Mouse (Mus musculus): ENCODE measurements at regions not wholly inside any gene's neighbourhood (a gene's known extent, or its start where the extent isn't known, plus 50 kb on each side); places are given as distances from the start of the nearest gene placed in this dataset.

DNA sequence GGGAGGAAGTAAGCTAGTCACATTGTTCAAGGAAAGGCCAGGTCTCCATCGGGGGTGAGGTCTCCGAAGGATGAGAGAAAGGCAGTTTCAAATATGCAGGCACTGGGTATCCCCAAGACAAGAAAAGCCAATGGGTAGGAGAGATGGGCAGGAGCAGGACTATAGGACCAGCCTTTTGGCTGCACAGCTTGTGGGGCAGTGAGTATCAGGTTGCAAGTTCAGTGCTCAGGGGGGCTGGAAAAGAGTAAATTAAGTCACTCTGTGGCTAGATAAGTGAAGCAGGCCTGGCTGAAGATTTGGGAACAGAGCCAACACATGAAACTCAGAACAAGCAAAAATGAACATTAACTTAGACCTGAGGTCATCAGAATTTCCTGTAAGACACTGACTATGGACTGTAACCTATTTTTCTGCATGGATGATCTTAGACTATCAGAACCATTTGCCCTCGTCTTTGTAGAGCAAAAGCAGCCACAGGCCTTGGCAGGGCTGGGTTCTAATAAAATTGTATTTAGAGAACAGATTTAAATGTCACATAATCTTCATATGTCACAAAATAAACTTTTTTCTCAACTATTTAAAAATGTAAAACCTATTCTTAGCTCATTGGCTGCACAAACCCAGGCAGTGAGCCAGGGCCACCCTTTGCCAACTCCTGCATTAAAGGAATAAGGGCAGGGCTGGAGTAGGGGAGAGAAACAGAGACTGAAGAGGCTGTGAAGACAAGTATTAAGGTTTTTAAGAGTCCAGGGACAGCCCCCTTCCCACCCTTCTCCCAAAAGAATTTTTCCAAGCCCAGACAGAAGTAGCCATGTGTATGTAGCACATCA, 354.0 kb upstream of the Tmc3 start:
- H3K9me3 ChIP-seq (replicated peaks; ENCODE audit: control insufficient read depth, low read length), result no peaks in the 10 kb centered on the region
- no peak for ATAC-seq (ENCODE audit: low read depth)
- H3K4me2 ChIP-seq (ENCODE audit: low read depth, low read length), result no peak overlapping the region
- no peaks in the 10 kb centered on the region for H3K4me1 ChIP-seq (ENCODE audit: control insufficient read depth, low read depth, low read length)
- WGBS (ENCODE audit: insufficient replicate concordance), result 51% methylated on average over 3 of the region's 3 CpGs
- no peaks in the 10 kb centered on the region for H3K27me3 ChIP-seq (ENCODE audit: control insufficient read depth, insufficient read depth, low read depth, low read length)
- no peak overlapping the region for H3K4me3 ChIP-seq (ENCODE audit: low read depth, low read length)
- no peak overlapping the region for H3K9ac ChIP-seq (ENCODE audit: low read depth, low read length)
- no peak overlapping the region for H3K27ac ChIP-seq (ENCODE audit: low read length)
- no peaks in the 10 kb centered on the region for H3K36me3 ChIP-seq (ENCODE audit: control insufficient read depth, insufficient read depth)

DNA sequence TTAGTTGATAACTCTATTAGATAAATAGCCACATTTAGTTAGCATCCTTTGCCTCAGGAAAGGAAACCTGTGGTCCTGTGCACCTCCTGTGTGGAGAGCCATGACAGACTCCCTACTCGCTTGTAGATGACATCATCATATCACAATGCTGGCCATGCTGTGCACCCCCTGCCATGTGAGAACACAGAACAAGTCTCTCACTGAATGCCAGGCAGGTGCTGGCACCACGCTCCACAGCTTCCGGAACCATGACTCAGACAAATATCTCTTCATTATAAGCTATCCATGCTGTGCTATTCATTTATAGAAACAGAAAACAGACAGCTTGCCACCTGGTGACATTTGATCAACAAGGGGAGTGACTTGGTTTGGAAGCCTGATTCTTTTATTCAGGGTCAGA, 349.1 kb upstream of the Tmc3 start:
- ATAC-seq (ENCODE audit: low read depth), result no peak
- Histone ChIP-seq H3K9ac (ENCODE audit: low read depth, low read length) (no peak overlapping the region), H3K36me3 (ENCODE audit: control insufficient read depth, insufficient read depth) (no peaks in the 10 kb centered on the region), H3K4me2 (ENCODE audit: low read depth, low read length) (no peak overlapping the region), H3K27ac (ENCODE audit: low read length) (no peak overlapping the region), H3K27me3 (ENCODE audit: control insufficient read depth, insufficient read depth, low read depth, low read length) (no peaks in the 10 kb centered on the region), H3K4me3 (ENCODE audit: low read depth, low read length) (no peak overlapping the region), H3K4me1 (ENCODE audit: control insufficient read depth, low read depth, low read length) (no peaks in the 10 kb centered on the region), H3K9me3 (replicated peaks; ENCODE audit: control insufficient read depth, low read length) (no peaks in the 10 kb centered on the region)
- WGBS (ENCODE audit: insufficient replicate concordance), result 70% methylated on average over 3 of the region's 3 CpGs

DNA sequence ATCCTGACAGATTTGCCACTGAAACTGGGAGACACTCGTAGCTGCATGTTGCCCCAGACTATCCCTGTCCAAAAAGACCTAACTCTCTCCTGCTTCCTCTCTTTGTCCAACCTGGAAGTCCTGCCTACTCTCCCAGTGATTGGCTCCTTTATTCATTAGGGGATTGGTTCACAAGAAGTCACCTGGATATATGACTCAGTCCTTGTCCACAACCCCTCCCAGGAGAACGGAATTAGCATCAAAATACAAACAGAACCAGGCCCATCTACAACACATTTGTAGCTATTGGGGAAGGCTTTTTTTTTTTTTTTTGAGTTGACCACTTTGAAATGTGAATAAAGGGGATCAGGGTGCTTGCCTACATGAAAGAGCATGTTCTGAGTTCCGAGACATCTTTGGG, 347.4 kb upstream of the Tmc3 start:
- WGBS (ENCODE audit: insufficient replicate concordance), result 48% methylated on average over 3 of the region's 3 CpGs
- H3K9me3 ChIP-seq (replicated peaks; ENCODE audit: control insufficient read depth, low read length), result no peaks in the 10 kb centered on the region
- H3K36me3 ChIP-seq (ENCODE audit: control insufficient read depth, insufficient read depth), result no peaks in the 10 kb centered on the region
- no peak overlapping the region for H3K9ac ChIP-seq (ENCODE audit: low read depth, low read length)
- H3K4me1 ChIP-seq (ENCODE audit: control insufficient read depth, low read depth, low read length), result no peaks in the 10 kb centered on the region
- H3K4me2 ChIP-seq (ENCODE audit: low read depth, low read length), result no peak overlapping the region
- H3K27me3 ChIP-seq (ENCODE audit: control insufficient read depth, insufficient read depth, low read depth, low read length), result no peaks in the 10 kb centered on the region
- no peak for ATAC-seq (ENCODE audit: low read depth)
- H3K4me3 ChIP-seq (ENCODE audit: low read depth, low read length), result no peak overlapping the region
- no peak overlapping the region for H3K27ac ChIP-seq (ENCODE audit: low read length)

DNA sequence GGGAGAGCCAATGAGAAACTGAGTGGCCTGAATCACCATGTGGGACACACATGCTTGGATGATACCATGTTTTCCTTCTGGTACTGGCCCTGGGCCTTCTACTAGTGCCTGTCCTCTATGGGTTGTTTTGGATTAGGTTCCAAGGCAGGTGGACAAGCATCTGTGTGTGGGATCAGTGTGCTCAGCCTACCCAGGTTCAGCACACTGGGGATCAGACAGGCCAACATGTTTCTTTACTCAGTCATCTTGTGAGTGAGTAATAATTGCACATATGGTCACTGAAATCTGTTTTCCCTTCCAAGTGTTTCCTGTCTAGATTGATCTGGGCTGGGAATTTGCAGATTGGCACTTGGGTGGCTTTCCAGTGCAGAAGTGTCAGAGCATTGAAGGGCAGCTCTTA, 346.6 kb upstream of the Tmc3 start:
- H3K27ac ChIP-seq (ENCODE audit: low read length), result no peak overlapping the region
- H3K9ac ChIP-seq (ENCODE audit: low read depth, low read length), result no peak overlapping the region
- H3K4me3 ChIP-seq (ENCODE audit: low read depth, low read length), result no peak overlapping the region
- no peaks in the 10 kb centered on the region for H3K36me3 ChIP-seq (ENCODE audit: control insufficient read depth, insufficient read depth)
- no peak overlapping the region for H3K4me2 ChIP-seq (ENCODE audit: low read depth, low read length)
- ATAC-seq (ENCODE audit: low read depth), result no peak
- no peaks in the 10 kb centered on the region for H3K27me3 ChIP-seq (ENCODE audit: control insufficient read depth, insufficient read depth, low read depth, low read length)
- H3K4me1 ChIP-seq (ENCODE audit: control insufficient read depth, low read depth, low read length), result no peaks in the 10 kb centered on the region
- H3K9me3 ChIP-seq (replicated peaks; ENCODE audit: control insufficient read depth, low read length), result no peaks in the 10 kb centered on the region

DNA sequence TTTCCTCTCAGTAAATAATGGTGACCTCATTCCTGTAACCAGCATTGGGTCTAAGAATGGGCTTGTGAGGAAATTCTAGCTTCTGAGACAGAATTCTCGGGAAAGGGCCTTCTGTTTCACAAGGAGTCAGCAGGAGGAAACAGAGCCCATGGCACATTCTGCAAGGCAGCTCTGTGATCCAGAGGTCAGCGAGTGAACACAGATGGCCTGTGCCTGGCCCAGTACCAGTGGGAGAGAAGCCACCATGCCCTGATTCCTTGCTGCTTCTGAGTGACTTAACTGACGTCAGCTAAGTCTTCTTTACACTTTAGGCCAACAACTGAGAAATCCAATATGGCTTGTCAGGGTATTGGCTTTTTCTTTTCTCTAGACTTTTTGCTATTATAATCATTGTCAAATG, 342.5 kb upstream of the Tmc3 start:
- no peaks in the 10 kb centered on the region for H3K36me3 ChIP-seq (ENCODE audit: control insufficient read depth, insufficient read depth)
- no peak overlapping the region for H3K4me3 ChIP-seq (ENCODE audit: low read depth, low read length)
- 40% methylated on average over 3 of the region's 3 CpGs for WGBS (ENCODE audit: insufficient replicate concordance)
- H3K9me3 ChIP-seq (replicated peaks; ENCODE audit: control insufficient read depth, low read length), result no peaks in the 10 kb centered on the region
- H3K27me3 ChIP-seq (ENCODE audit: control insufficient read depth, insufficient read depth, low read depth, low read length), result no peaks in the 10 kb centered on the region
- H3K9ac ChIP-seq (ENCODE audit: low read depth, low read length), result no peak overlapping the region
- H3K27ac ChIP-seq (ENCODE audit: low read length), result no peak overlapping the region
- H3K4me1 ChIP-seq (ENCODE audit: control insufficient read depth, low read depth, low read length), result no peaks in the 10 kb centered on the region
- H3K4me2 ChIP-seq (ENCODE audit: low read depth, low read length), result no peak overlapping the region
- no peak for ATAC-seq (ENCODE audit: low read depth)

DNA sequence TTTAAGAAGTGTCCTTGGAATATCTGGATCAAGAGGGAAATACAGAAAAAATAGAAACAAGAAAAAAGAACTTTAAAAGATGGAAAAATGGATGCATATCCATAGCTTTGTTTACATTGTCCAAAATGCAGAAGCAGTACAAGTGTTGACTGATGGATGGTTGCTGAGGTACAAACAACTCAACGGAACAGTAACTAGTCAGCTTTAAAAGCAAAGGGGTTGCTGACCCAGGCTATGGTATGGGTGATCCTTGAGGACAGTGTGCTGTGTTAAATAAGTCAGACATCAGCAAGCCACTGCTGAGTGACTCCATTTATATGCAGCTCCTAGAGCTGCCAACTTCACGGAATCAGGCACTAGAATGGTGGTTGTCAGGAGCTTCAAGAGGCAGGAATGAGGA, 338.9 kb upstream of the Tmc3 start:
- no peak for ATAC-seq (ENCODE audit: low read depth)
- Histone ChIP-seq H3K27me3 (ENCODE audit: control insufficient read depth, insufficient read depth, low read depth, low read length) (no peaks in the 10 kb centered on the region), H3K9ac (ENCODE audit: low read depth, low read length) (no peak overlapping the region), H3K4me2 (ENCODE audit: low read depth, low read length) (no peak overlapping the region), H3K36me3 (ENCODE audit: control insufficient read depth, insufficient read depth) (no peaks in the 10 kb centered on the region), H3K4me1 (ENCODE audit: control insufficient read depth, low read depth, low read length) (no peaks in the 10 kb centered on the region), H3K4me3 (ENCODE audit: low read depth, low read length) (no peak overlapping the region), H3K9me3 (replicated peaks; ENCODE audit: control insufficient read depth, low read length) (no peaks in the 10 kb centered on the region), H3K27ac (ENCODE audit: low read length) (no peak overlapping the region)
- WGBS (ENCODE audit: insufficient replicate concordance), result 50% methylated on average over 2 of the region's 2 CpGs

DNA sequence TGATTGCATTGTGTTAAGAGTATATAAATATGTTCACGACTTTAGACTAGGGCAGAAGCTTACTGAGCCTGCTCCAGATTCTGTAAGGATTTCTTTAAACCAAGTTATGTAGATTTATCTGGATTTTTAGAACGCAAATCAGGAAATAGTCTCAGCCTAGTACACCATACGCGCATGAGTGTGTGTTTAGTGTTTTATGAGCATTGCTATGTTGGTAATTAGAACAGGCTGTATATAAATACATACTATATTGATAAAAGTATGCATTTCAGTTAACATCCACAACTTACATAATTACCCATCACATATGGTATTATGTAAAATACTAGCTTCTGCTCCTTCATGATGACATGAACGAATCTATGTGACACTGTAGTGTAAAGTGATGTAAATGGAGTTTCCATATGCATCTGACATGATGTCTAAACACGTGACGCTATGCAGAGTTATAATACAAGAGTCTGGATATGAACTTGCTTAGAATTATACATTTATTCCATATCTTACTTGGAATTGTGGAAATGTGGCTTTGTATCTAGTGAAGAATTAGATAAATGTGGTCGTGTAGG, 332.6 kb upstream of the Tmc3 start:
- Histone ChIP-seq H3K36me3 (ENCODE audit: control insufficient read depth, insufficient read depth) (no peaks in the 10 kb centered on the region), H3K9ac (ENCODE audit: low read depth, low read length) (no peak overlapping the region), H3K4me1 (ENCODE audit: control insufficient read depth, low read depth, low read length) (no peaks in the 10 kb centered on the region), H3K4me2 (ENCODE audit: low read depth, low read length) (no peak overlapping the region), H3K27me3 (ENCODE audit: control insufficient read depth, insufficient read depth, low read depth, low read length) (no peaks in the 10 kb centered on the region), H3K9me3 (replicated peaks; ENCODE audit: control insufficient read depth, low read length) (no peaks in the 10 kb centered on the region), H3K4me3 (ENCODE audit: low read depth, low read length) (no peak overlapping the region), H3K27ac (ENCODE audit: low read length) (no peak overlapping the region)
- WGBS (ENCODE audit: insufficient replicate concordance), result 64% methylated on average over 8 of the region's 8 CpGs
- no peak for ATAC-seq (ENCODE audit: low read depth)

DNA sequence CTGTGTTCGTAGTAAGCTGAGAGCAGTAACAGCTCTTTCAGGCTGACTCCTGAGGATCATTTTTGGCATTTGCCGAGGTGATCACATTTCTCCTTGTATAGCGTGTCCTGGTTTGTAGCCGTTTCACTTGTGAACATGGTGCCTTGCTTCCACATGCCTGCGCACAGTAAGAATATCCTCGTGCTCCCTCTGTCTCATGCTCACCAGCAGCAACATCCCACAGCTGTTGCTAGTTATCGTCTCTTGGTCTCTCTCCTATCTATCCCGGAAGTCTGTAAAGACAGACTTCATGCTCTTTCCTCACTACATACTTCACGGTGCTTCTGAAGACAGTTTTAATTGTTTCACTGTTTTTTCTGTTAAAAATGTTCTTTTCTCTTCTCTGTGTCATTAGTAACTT, 331.7 kb upstream of the Tmc3 start:
- Histone ChIP-seq H3K4me2 (ENCODE audit: low read depth, low read length) (no peak overlapping the region), H3K4me3 (ENCODE audit: low read depth, low read length) (no peak overlapping the region), H3K4me1 (ENCODE audit: control insufficient read depth, low read depth, low read length) (no peaks in the 10 kb centered on the region), H3K9ac (ENCODE audit: low read depth, low read length) (no peak overlapping the region), H3K27ac (ENCODE audit: low read length) (no peak overlapping the region), H3K9me3 (replicated peaks; ENCODE audit: control insufficient read depth, low read length) (no peaks in the 10 kb centered on the region), H3K36me3 (ENCODE audit: control insufficient read depth, insufficient read depth) (no peaks in the 10 kb centered on the region), H3K27me3 (ENCODE audit: control insufficient read depth, insufficient read depth, low read depth, low read length) (no peaks in the 10 kb centered on the region)
- 66% methylated on average over 9 of the region's 9 CpGs for WGBS (ENCODE audit: insufficient replicate concordance)
- no peak for ATAC-seq (ENCODE audit: low read depth)

DNA sequence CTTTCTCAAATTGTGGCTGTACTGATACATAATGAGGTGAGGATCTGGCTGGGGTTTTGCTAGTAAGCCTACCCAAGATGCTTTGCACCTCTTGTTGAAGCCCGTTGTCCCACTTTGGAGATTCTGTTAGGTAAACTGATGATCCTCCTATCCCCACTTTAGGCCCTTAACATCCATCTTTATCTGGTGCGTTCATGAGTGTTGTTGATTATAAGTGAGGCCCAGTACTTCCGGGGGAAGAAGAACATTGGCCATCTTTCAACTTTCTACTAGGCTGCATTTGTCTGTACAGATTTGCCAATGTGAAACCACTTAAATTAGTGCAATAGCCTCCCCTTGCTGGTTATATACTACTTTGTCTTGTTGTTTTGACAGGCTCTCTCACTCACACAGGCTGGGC, 331.3 kb upstream of the Tmc3 start:
- H3K4me2 ChIP-seq (ENCODE audit: low read depth, low read length), result no peak overlapping the region
- H3K9ac ChIP-seq (ENCODE audit: low read depth, low read length), result no peak overlapping the region
- H3K9me3 ChIP-seq (replicated peaks; ENCODE audit: control insufficient read depth, low read length), result no peaks in the 10 kb centered on the region
- no peak for ATAC-seq (ENCODE audit: low read depth)
- WGBS (ENCODE audit: insufficient replicate concordance), result 67% methylated on average over 3 of the region's 3 CpGs
- H3K4me3 ChIP-seq (ENCODE audit: low read depth, low read length), result no peak overlapping the region
- H3K4me1 ChIP-seq (ENCODE audit: control insufficient read depth, low read depth, low read length), result no peaks in the 10 kb centered on the region
- H3K27ac ChIP-seq (ENCODE audit: low read length), result no peak overlapping the region
- H3K27me3 ChIP-seq (ENCODE audit: control insufficient read depth, insufficient read depth, low read depth, low read length), result no peaks in the 10 kb centered on the region
- H3K36me3 ChIP-seq (ENCODE audit: control insufficient read depth, insufficient read depth), result no peaks in the 10 kb centered on the region

All from liver, embryonic 16.5 days (tissue).